Mouse (Mus musculus) ZHBTc4 (cell line): ENCODE results near the gene Ptprn2.
A peak's percentile ranks its signal among the peaks of the same experiment; 100 is the strongest.

Experiments
- DNase-seq: peaks from one replicate; pipeline ENCODE4 v3.0.0-alpha.2; 2011; ENCODE audit warnings: low read depth, low spot score

The Ptprn2 gene

GRCm38 (mm10) chr12:117256849-117257204 is 771.3 kb downstream of the Ptprn2 start:
- no peak for DNase-seq

- peak; percentile 35 for DNase-seq
Measured at GRCm38 (mm10) chr12:117257205-117257920, 771.8 kb downstream of the Ptprn2 start.

GRCm38 (mm10) chr12:117257921-117258497 is 772.5 kb downstream of the Ptprn2 start:
- DNase-seq, result no peak

- DNase-seq, result no peak
Measured at GRCm38 (mm10) chr12:117260391-117261164, 775.1 kb downstream of the Ptprn2 start.

GRCm38 (mm10) chr12:117261165-117261440 is 775.6 kb downstream of the Ptprn2 start:
- DNase-seq, result peak; percentile 93

- no peak for DNase-seq
Measured at GRCm38 (mm10) chr12:117262003-117262402, 776.5 kb downstream of the Ptprn2 start.

- DNase-seq, result no peak
Measured at GRCm38 (mm10) chr12:117263081-117263480, 777.6 kb downstream of the Ptprn2 start.

- DNase-seq, result no peak
Measured at GRCm38 (mm10) chr12:117265211-117265610, 779.7 kb downstream of the Ptprn2 start.

- no peak for DNase-seq
Measured at GRCm38 (mm10) chr12:117268543-117269172, 783.1 kb downstream of the Ptprn2 start.

GRCm38 (mm10) chr12:117269310-117269709 is 783.8 kb downstream of the Ptprn2 start:
- no peak for DNase-seq

- no peak for DNase-seq
Measured at GRCm38 (mm10) chr12:117270199-117270598, 784.7 kb downstream of the Ptprn2 start.

- peak; percentile 41 for DNase-seq
Measured at GRCm38 (mm10) chr12:117273166-117273565, 787.6 kb downstream of the Ptprn2 start.

- DNase-seq, result peak; percentile 25
Measured at GRCm38 (mm10) chr12:117274576-117274975, 789.1 kb downstream of the Ptprn2 start.

GRCm38 (mm10) chr12:117280790-117281189 is 795.3 kb downstream of the Ptprn2 start:
- no peak for DNase-seq

GRCm38 (mm10) chr12:117282659-117283058 is 797.1 kb downstream of the Ptprn2 start:
- DNase-seq, result no peak

GRCm38 (mm10) chr12:117287456-117287855 is 801.9 kb downstream of the Ptprn2 start:
- no peak for DNase-seq

GRCm38 (mm10) chr12:117291943-117292342 is 806.4 kb downstream of the Ptprn2 start:
- no peak for DNase-seq

GRCm38 (mm10) chr12:117296792-117297191 is 811.3 kb downstream of the Ptprn2 start:
- DNase-seq, result peak; percentile 53

- no peak for DNase-seq
Measured at GRCm38 (mm10) chr12:117299084-117299483, 813.6 kb downstream of the Ptprn2 start.

- DNase-seq, result no peak
Measured at GRCm38 (mm10) chr12:117304751-117305624, 819.5 kb downstream of the Ptprn2 start.

GRCm38 (mm10) chr12:117305625-117306105 is 820.1 kb downstream of the Ptprn2 start:
- DNase-seq, result no peak
